Mouse (Mus musculus) stomach, embryonic 14.5 days (tissue): ENCODE data around the gene Alad. TPM values are rescaled to one million over a fixed set of nuclear protein-coding genes. Genes with fewer than 3 reads are reported as not detected.
"Not testable (repeated sequence)": the region's sequence is repeated elsewhere in the genome, so short reads cannot be mapped to it uniquely, and the experiment has no call there.

Source experiments
- ATAC-seq: fragments of 200-750 bp; cut with Nextera tagmentation; 2 replicates; pipeline ENCODE4 v1.8.0; 2017; ENCODE audit warnings: low read depth, moderate TSS enrichment; ENCODE audit not compliant: insufficient number of reproducible peaks, insufficient read depth, low FRiP score
- H3K27ac ChIP-seq: fragments of 300-500 bp; sonication (generic); 2 replicates; pipeline ENCODE4 v1.5.1; 2014; ENCODE audit warnings: mild to moderate bottlenecking, low read length, moderate library complexity, mixed read lengths
- H3K27me3 ChIP-seq: fragments of 300-500 bp; sonication (generic); 2 replicates; pipeline ENCODE4 v1.6.1; 2014; ENCODE audit warnings: low read length, control low read depth, mixed read lengths; ENCODE audit not compliant: control insufficient read depth, insufficient read depth
- H3K36me3 ChIP-seq: fragments of 300-500 bp; sonication (generic); 2 replicates; pipeline ENCODE4 v1.6.1; 2014; ENCODE audit warnings: mild to moderate bottlenecking, control low read depth, low read length, moderate library complexity, mixed read lengths; ENCODE audit not compliant: control insufficient read depth, insufficient read depth
- H3K4me1 ChIP-seq: fragments of 300-500 bp; sonication (generic); 2 replicates; pipeline ENCODE4 v1.6.1; 2014; ENCODE audit warnings: low read length, control low read depth, mixed read lengths; ENCODE audit not compliant: control insufficient read depth, insufficient read depth
- H3K4me2 ChIP-seq: fragments of 300-500 bp; sonication (generic); replicated peaks from 2 replicates; pipeline ENCODE4 v1.6.1; 2014; ENCODE audit warnings: low read depth, low read length, control low read depth
- H3K4me3 ChIP-seq: fragments of 300-500 bp; sonication (generic); 2 replicates; pipeline ENCODE4 v1.5.1; 2014; ENCODE audit warnings: low read depth, low read length, control low read depth
- H3K9ac ChIP-seq: fragments of 300-500 bp; sonication (generic); replicated peaks from 2 replicates; pipeline ENCODE4 v1.6.1; 2014; ENCODE audit warnings: low read depth, mild to moderate bottlenecking, control low read depth, low read length, moderate library complexity, mixed read lengths
- H3K9me3 ChIP-seq: fragments of 300-500 bp; sonication (generic); 2 replicates; pipeline ENCODE4 v1.6.1; 2016; ENCODE audit warnings: low read depth, low read length, control low read depth; ENCODE audit not compliant: control insufficient read depth
- WGBS: fragments of 180-500 bp; shearing (Covaris S2); extraction: QIAGEN DNeasy Blood & Tissue Kit; methylation state at CpG from one replicate; pipeline ENCODE4 v1.1.7; 2014; 5-methylcytosine and 5-hydroxymethylcytosine counted together
- polyA plus RNA-seq: library from polyadenylated mRNA; unstranded; fragments of >200 nt; fragmentation: Nextera tagmentation; extraction: Ambion mirVana; gene quantifications from 2 replicates; pipeline ENCODE4 v1.2.1, GENCODE M21; 2014

The Alad gene
- polyA plus RNA-seq, 1 experiment from 2014 or later: 126 TPM

DNA sequence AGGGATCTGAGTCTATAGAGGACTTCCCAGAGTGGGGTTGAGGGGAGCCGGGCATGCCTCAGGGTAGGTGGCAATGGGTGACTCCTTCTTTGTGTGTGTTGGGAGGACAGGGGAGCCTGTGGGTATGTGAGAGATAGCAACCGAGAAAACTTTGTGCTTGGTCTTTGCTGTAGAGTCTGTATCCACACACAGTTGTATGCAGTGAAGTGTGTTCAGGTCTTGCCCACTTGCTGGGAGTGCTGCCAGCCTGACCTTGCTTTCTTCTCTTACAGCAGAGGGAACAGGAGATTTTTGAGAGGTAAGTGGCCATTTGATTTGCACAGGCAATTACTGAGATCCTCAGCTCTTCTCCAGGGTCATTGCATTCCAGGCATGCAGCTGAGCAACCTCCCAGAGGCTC, 31.8 kb downstream of the Alad start:
- H3K9ac ChIP-seq: no peak overlapping the region
- H3K4me1 ChIP-seq: no peaks in the 10 kb centered on the region
- WGBS: 86% methylated on average over 2 of the region's 2 CpGs
- no peak overlapping the region for H3K27ac ChIP-seq
- no peaks in the 10 kb centered on the region for H3K9me3 ChIP-seq
- no peak overlapping the region for H3K4me3 ChIP-seq
- no peak overlapping the region for H3K4me2 ChIP-seq
- no peaks in the 10 kb centered on the region for H3K27me3 ChIP-seq
- ATAC-seq: no peak
- H3K36me3 ChIP-seq: no peaks in the 10 kb centered on the region

DNA sequence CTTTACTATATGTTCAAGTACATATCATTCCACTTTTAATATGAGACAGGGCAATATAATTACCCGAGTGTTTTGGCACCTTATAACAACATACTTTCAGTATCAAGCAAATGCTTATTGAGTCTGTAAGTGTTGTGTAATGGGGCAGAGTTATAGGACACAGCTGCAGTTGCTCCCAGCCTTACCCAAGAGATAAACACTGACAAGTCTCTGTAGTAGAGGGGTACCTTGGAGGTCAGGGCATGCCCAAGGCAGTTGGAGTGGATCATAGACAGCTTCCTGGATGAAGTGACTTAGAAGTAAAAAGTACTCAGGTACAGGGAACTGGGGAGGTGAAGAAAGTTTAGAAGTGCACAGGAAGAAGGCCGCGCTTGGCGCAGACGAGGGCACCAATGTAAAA, 32.5 kb downstream of the Alad start:
- Histone ChIP-seq H3K4me2 (no peak overlapping the region), H3K27ac (no peak overlapping the region), H3K36me3 (no peaks in the 10 kb centered on the region), H3K9me3 (no peaks in the 10 kb centered on the region), H3K9ac (no peak overlapping the region), H3K4me1 (no peaks in the 10 kb centered on the region), H3K27me3 (no peaks in the 10 kb centered on the region), H3K4me3 (no peak overlapping the region)
- ATAC-seq: no peak
- 81% methylated on average over 5 of the region's 5 CpGs for WGBS

- no peak overlapping the region for H3K9ac ChIP-seq
- no peaks in the 10 kb centered on the region for H3K27me3 ChIP-seq
- H3K27ac ChIP-seq: no peak overlapping the region
- no peaks in the 10 kb centered on the region for H3K4me1 ChIP-seq
- no peak for ATAC-seq
- H3K36me3 ChIP-seq: no peaks in the 10 kb centered on the region
- 89% methylated on average over 15 of the region's 15 CpGs for WGBS
- H3K4me3 ChIP-seq: no peak overlapping the region
- no peaks in the 10 kb centered on the region for H3K9me3 ChIP-seq
- H3K4me2 ChIP-seq: no peak overlapping the region
These were observed 33.5 kb downstream of the Alad start for GRCm38 (mm10) chr4:62486162-62486696.

GRCm38 (mm10) chr4:62485450-62486161, 34.1 kb downstream of the Alad start:
- Histone ChIP-seq H3K4me3 (no peak overlapping the region), H3K4me2 (no peak overlapping the region), H3K4me1 (no peaks in the 10 kb centered on the region; the same call in 1 of the 2 replicates), H3K36me3 (no peaks in the 10 kb centered on the region), H3K27me3 (no peaks in the 10 kb centered on the region), H3K27ac (no peak overlapping the region), H3K9ac (no peak overlapping the region), H3K9me3 (no peaks in the 10 kb centered on the region)
- WGBS: 83% methylated on average over 8 of the region's 8 CpGs
- no peak for ATAC-seq

GRCm38 (mm10) chr4:62484928-62485327, 34.8 kb downstream of the Alad start:
- WGBS: 77% methylated on average over 3 of the region's 3 CpGs
- no peaks in the 10 kb centered on the region for H3K36me3 ChIP-seq
- no peak overlapping the region for H3K4me2 ChIP-seq
- H3K9me3 ChIP-seq: no peaks in the 10 kb centered on the region
- no peak overlapping the region for H3K27ac ChIP-seq
- no peak overlapping the region for H3K9ac ChIP-seq
- ATAC-seq: no peak
- H3K4me1 ChIP-seq: no peaks in the 10 kb centered on the region; the same call in 1 of the 2 replicates
- no peak overlapping the region for H3K4me3 ChIP-seq
- H3K27me3 ChIP-seq: no peaks in the 10 kb centered on the region

DNA sequence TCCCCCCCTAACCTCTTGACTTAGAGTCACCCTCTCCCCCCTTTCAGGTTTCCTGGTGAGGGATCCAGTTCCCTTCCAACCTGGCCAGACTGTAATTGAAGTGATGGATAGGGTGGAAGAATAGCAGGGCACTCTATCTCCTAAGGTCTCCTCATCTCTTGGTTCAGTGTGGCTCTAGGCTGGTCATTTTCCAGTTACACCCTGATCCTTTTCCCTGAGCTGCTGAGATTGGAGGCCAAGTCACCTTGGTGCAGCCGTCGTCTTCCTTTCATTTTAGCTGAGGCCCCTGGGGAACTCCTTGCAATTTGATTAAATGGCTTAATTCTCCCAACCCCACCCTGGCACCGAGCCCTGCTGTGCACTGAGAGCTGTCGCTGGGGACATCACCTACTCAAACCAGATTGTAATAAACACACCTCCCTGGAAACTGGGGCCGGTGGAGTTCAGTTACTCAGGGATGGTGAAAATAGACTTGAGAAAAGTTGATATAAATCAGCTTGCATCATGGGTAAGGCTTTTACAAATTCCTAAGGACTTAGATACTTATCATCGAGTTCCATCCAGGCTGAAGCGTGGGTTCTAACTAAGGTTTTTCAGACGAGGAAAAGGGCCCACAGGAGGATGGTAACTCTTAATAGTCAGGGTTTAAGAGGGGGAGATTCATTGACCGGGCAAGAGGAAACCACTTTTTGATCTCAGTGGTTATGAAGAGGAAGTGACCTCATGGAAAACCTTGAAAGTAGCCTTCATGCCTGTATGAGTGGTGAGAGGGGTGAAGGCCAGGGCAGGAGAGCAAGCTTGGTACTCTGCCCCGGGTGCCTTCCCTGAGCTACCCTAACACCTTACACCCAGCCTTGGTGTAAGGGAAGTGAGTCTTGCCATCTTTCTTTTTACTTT, 38.8 kb downstream of the Alad start:
- Histone ChIP-seq H3K4me1 (no peaks in the 10 kb centered on the region; the same call in 1 of the 2 replicates), H3K27ac (no peak overlapping the region), H3K9me3 (no peaks in the 10 kb centered on the region), H3K4me2 (peak overlapping the region; percentile 87), H3K9ac (no peak overlapping the region), H3K27me3 (no peaks in the 10 kb centered on the region), H3K36me3 (no peaks in the 10 kb centered on the region), H3K4me3 (peak overlapping the region; percentile 48; the same call in 1 of the 2 replicates)
- ATAC-seq: 0 out of 2 replicates have a peak, but pooled peaks have one; percentile 14
- WGBS: 37% methylated on average over 10 of the region's 10 CpGs

- H3K36me3 ChIP-seq: no peaks in the 10 kb centered on the region
- WGBS: 3% methylated on average over 71 of the region's 71 CpGs
- H3K9ac ChIP-seq: peak within 1 kb of the TSS; percentile 30; the same call in 1 of the 2 replicates
- H3K27ac ChIP-seq: no peak within 1 kb of the TSS
- H3K4me2 ChIP-seq: peak within 1 kb of the TSS; percentile 87
- H3K4me3 ChIP-seq: peak within 1 kb of the TSS; percentile 48
- peak; percentile 85 for ATAC-seq
- no peaks in the 10 kb centered on the region; the same call in 1 of the 2 replicates for H3K4me1 ChIP-seq
- no peaks in the 10 kb centered on the region for H3K9me3 ChIP-seq
- no peaks in the 10 kb centered on the region for H3K27me3 ChIP-seq
These were observed 39.6 kb downstream of the Alad start, which contains the start of gene Bspry for GRCm38 (mm10) chr4:62479937-62480708. TSS of gene Bspry (plus strand) at chr4:62480053.

DNA sequence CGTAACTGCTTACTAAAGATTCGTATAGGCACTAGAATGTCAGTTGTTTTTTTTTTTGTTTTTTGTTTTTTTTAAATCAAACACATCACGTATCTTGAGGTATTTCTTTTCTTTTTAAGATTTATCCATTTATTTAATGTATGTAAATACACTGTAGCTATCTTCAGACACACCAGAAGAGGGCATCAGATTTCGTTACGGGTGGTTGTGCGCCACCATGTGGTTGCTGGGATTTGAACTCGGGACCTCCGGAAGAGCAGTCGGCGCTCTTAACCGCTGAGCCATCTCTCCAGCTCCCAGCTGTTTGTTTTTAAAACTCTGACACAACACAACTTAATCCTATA, 40.2 kb downstream of the Alad start:
- not testable (repeated sequence) for H3K36me3 ChIP-seq, H3K27ac ChIP-seq, H3K9me3 ChIP-seq, H3K27me3 ChIP-seq, H3K9ac ChIP-seq, H3K4me1 ChIP-seq, ATAC-seq
- peak overlapping the region; percentile 48 for H3K4me3 ChIP-seq
- peak overlapping the region; percentile 87 for H3K4me2 ChIP-seq
- 12% methylated on average over 11 of the region's 11 CpGs for WGBS
